Mouse (Mus musculus): ENCODE data around the gene Gm3269. TPM values are rescaled to one million over a fixed set of nuclear protein-coding genes. Genes with fewer than 3 reads are reported as not detected.

Gm3269 gene
- polyA plus RNA-seq (2015; fragmentation: Illumina TruSeq; extraction: RNeasy Lipid Tissue Mini Kit (QIAGEN cat#74804); ENCODE audit: insufficient read depth, low read depth, low replicate concordance): not detected

GRCm38 (mm10) chr14:4837806-4838205, at the start of gene Gm3269:
Gene Gm3269 (plus strand): TSS chr14:4838106.

GRCm38 (mm10) chr14:4855299-4855980, 17.5 kb downstream of the Gm3269 start, which contains the start of gene Gm3264:
Gene Gm3264 (plus strand): TSS chr14:4855576.

GRCm38 (mm10) chr14:4892116-4892515, 54.2 kb downstream of the Gm3269 start, which contains the start of gene Gm3278:
Gene Gm3278 (plus strand): TSS chr14:4892416.

Other genes starting within 250 kb of the Gm3269 start
- not detected for gene Gm8159, start 205.8 kb upstream of the Gm3269 start, polyA plus RNA-seq (2015; fragmentation: Illumina TruSeq; extraction: RNeasy Lipid Tissue Mini Kit (QIAGEN cat#74804); ENCODE audit: insufficient read depth, low read depth, low replicate concordance)
- gene Gm3239, start 173.9 kb upstream of the Gm3269 start, polyA plus RNA-seq (2015; fragmentation: Illumina TruSeq; extraction: RNeasy Lipid Tissue Mini Kit (QIAGEN cat#74804); ENCODE audit: insufficient read depth, low read depth, low replicate concordance): not detected
- not detected for gene Gm7876, start 128.9 kb upstream of the Gm3269 start, polyA plus RNA-seq (2015; fragmentation: Illumina TruSeq; extraction: RNeasy Lipid Tissue Mini Kit (QIAGEN cat#74804); ENCODE audit: insufficient read depth, low read depth, low replicate concordance)
- gene Gm3252, start 111.3 kb upstream of the Gm3269 start, polyA plus RNA-seq (2015; fragmentation: Illumina TruSeq; extraction: RNeasy Lipid Tissue Mini Kit (QIAGEN cat#74804); ENCODE audit: insufficient read depth, low read depth, low replicate concordance): not detected
- gene Gm9602, start 61.8 kb upstream of the Gm3269 start, polyA plus RNA-seq (2015; fragmentation: Illumina TruSeq; extraction: RNeasy Lipid Tissue Mini Kit (QIAGEN cat#74804); ENCODE audit: insufficient read depth, low read depth, low replicate concordance): not detected
- not detected for gene Gm3264, start 17.5 kb downstream of the Gm3269 start, polyA plus RNA-seq (2015; fragmentation: Illumina TruSeq; extraction: RNeasy Lipid Tissue Mini Kit (QIAGEN cat#74804); ENCODE audit: insufficient read depth, low read depth, low replicate concordance)
- gene Gm3278, start 54.3 kb downstream of the Gm3269 start, polyA plus RNA-seq (2015; fragmentation: Illumina TruSeq; extraction: RNeasy Lipid Tissue Mini Kit (QIAGEN cat#74804); ENCODE audit: insufficient read depth, low read depth, low replicate concordance): not detected
- gene Gm8297, start 145.8 kb downstream of the Gm3269 start, polyA plus RNA-seq (2015; fragmentation: Illumina TruSeq; extraction: RNeasy Lipid Tissue Mini Kit (QIAGEN cat#74804); ENCODE audit: insufficient read depth, low read depth, low replicate concordance): not detected
- gene Gm3298, start 177.8 kb downstream of the Gm3269 start, polyA plus RNA-seq (2015; fragmentation: Illumina TruSeq; extraction: RNeasy Lipid Tissue Mini Kit (QIAGEN cat#74804); ENCODE audit: insufficient read depth, low read depth, low replicate concordance): not detected
- not detected for gene 4930555G01Rik, start 212.5 kb downstream of the Gm3269 start, polyA plus RNA-seq (2015; fragmentation: Illumina TruSeq; extraction: RNeasy Lipid Tissue Mini Kit (QIAGEN cat#74804); ENCODE audit: insufficient read depth, low read depth, low replicate concordance)
- gene Gm8281, start 232.9 kb downstream of the Gm3269 start, polyA plus RNA-seq (2015; fragmentation: Illumina TruSeq; extraction: RNeasy Lipid Tissue Mini Kit (QIAGEN cat#74804); ENCODE audit: insufficient read depth, low read depth, low replicate concordance): not detected

Measured in pancreas, adult 10 weeks (tissue).